Mouse (Mus musculus) splenic B cell, adult 2 months (primary cell): ENCODE measurements around the gene Grin2b.

Experiments
- DNase-seq: peaks from one replicate; pipeline ENCODE4 v3.0.0-alpha.2; 2011; ENCODE audit warnings: low read depth, low spot score
- H3K27me3 ChIP-seq: 2 replicates; pipeline ENCODE4 v1.6.1; 2012; ENCODE audit warnings: mild to moderate bottlenecking, low read length, moderate library complexity, mixed read lengths; ENCODE audit not compliant: control insufficient read depth, poor library complexity, insufficient read depth, severe bottlenecking
- H3K36me3 ChIP-seq: 2 replicates; pipeline ENCODE4 v1.6.1; 2012; ENCODE audit warnings: mild to moderate bottlenecking, low read length, moderate library complexity, mixed read lengths; ENCODE audit not compliant: control insufficient read depth, poor library complexity, insufficient read depth, severe bottlenecking

Grin2b gene

GRCm38 (mm10) chr6:136046091-136046490, 127.2 kb downstream of the Grin2b start:
- DNase-seq: no peak
- Histone ChIP-seq H3K36me3 (no peaks in the 10 kb centered on the region), H3K27me3 (no peaks in the 10 kb centered on the region; the same call in 1 of the 2 replicates)

GRCm38 (mm10) chr6:136044461-136044860, 128.8 kb downstream of the Grin2b start:
- no peaks in the 10 kb centered on the region for H3K36me3 ChIP-seq
- no peak for DNase-seq
- no peaks in the 10 kb centered on the region; the same call in 1 of the 2 replicates for H3K27me3 ChIP-seq

DNA sequence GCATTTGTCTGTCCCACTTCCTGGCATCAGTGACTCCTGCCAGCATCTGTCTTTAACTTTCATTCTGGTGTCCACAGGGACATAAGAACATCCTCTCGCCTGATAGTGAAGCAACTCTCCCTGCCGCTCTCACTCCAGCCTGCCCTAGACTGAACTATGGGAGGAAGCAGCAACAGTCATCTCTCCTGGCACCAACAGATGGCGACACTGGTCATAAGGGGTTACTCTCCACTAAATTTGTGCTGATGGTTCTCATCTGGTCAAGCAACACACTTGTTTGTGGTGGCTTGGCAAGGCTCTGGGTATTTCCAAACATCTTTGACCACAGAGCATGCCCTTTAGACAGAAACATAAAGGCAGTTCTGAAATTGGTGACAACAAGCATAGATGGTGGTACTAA, 130.9 kb downstream of the Grin2b start:
- Histone ChIP-seq H3K27me3 (no peaks in the 10 kb centered on the region; the same call in 1 of the 2 replicates), H3K36me3 (no peaks in the 10 kb centered on the region)
- no peak for DNase-seq

DNA sequence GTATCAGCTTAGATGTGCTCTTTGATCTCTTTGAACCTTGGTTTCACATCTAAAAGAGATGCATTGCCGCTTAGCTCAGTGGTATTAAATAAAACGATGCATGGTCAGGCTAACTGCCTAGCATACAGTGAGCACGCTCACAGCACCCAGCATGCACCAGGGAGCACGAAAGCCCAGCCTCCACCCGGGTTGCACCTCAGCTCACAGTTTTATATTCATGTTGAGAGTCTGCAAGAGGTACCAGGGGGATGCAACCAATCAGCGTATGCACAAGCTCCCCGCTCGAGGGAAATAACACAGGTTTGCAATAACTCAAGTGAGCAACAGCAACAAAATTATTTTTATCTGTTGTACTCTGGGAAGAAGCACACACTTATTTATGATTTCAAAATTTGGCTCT, 131.5 kb downstream of the Grin2b start:
- Histone ChIP-seq H3K27me3 (no peaks in the 10 kb centered on the region; the same call in 1 of the 2 replicates), H3K36me3 (no peaks in the 10 kb centered on the region)
- no peak for DNase-seq

DNA sequence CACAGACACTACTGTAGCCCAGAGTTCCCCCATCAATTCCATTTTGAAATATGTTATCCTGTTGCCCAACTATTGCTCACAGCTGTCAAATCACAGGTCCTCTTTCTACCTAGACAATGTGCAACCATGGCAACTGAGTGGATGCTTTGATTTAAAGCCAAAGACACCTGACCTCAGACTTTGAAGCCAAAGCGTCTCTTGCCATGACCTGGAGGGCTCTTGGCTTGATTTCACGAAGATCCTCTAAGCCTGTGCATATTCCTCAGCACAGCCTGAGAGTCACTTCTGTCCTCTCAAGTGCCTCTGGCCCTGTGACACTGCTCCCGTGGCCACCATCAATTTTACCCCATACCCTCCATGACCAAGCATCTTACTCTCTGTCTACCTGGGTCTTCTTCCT, 132.4 kb downstream of the Grin2b start:
- no peaks in the 10 kb centered on the region; the same call in 1 of the 2 replicates for H3K27me3 ChIP-seq
- no peaks in the 10 kb centered on the region for H3K36me3 ChIP-seq

GRCm38 (mm10) chr6:136029235-136029939, 143.9 kb downstream of the Grin2b start:
- Histone ChIP-seq H3K36me3 (no peaks in the 10 kb centered on the region), H3K27me3 (no peaks in the 10 kb centered on the region)
- DNase-seq: no peak

More for the DNA sequence above, 132.4 kb downstream of the Grin2b start:
- DNase-seq: no peak

- no peak for DNase-seq
- no peaks in the 10 kb centered on the region for H3K27me3 ChIP-seq
- no peaks in the 10 kb centered on the region for H3K36me3 ChIP-seq
Observed at GRCm38 (mm10) chr6:136026936-136027335, 146.4 kb downstream of the Grin2b start.

DNA sequence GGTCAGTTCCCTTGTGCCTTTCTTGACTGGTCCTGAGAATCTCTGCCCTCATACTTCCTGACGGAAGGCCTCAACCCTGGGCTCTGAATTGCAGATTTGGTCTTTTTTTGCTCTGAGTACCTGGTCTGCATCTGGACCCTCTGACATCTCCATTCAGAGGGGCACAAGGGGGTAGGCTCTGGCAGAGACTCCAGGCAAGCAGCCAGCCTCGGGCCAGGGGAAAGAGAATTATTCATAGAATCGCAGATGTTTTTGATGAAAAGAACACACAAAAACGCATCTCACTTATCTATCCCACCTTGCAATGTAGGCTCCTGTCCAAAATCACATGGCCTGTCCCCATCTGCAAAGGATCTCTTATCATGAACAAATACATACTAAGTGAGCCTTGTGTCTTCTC, 147.5 kb downstream of the Grin2b start:
- no peaks in the 10 kb centered on the region for H3K36me3 ChIP-seq
- no peaks in the 10 kb centered on the region for H3K27me3 ChIP-seq
- no peak for DNase-seq

- Histone ChIP-seq H3K27me3 (no peaks in the 10 kb centered on the region), H3K36me3 (no peaks in the 10 kb centered on the region)
- DNase-seq: no peak
Observed at GRCm38 (mm10) chr6:136020460-136020859, 152.9 kb downstream of the Grin2b start.

DNA sequence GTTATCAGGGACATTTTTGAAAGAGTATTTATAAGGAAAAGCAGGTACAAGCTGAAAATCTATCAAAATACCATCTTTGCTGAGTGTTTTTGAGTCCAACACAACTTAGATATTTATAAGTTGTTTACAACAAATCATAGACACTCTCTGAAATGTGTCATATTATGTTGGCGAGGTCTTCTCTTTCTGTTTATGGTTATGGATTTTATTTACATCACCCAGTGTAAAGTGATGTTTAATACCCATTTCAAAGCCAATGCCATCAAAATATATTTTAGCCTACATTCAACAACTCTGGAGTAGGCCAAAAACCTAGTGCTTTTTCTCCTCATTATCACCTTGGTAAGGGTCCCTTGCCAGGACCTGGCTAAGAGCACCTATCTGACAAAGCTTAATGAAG, 154.3 kb downstream of the Grin2b start:
- no peak for DNase-seq

GRCm38 (mm10) chr6:136013556-136014380, 159.5 kb downstream of the Grin2b start:
- no peak for DNase-seq
- no peaks in the 10 kb centered on the region for H3K27me3 ChIP-seq
- H3K36me3 ChIP-seq: no peaks in the 10 kb centered on the region

More for the DNA sequence above, 154.3 kb downstream of the Grin2b start:
- Histone ChIP-seq H3K36me3 (no peaks in the 10 kb centered on the region), H3K27me3 (no peaks in the 10 kb centered on the region)

DNA sequence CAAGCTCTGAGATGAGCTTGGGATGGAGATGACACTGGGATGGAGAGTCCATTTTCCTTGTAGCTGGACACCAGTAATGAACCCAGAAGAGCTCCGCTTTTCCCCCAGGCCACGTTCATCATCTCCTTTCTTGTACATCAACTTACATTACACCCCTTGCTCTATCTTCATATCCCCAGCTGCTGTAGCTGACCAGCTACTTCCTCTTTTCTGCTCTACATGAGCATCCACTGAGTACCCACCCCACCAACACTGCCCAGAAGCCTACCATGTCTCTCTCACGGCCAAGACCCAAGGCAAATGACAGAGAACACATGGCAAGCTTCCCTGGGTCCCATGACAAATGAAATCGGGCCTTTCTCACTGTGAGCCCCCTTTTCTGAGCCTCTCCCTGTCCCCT, 161.8 kb downstream of the Grin2b start:
- no peak for DNase-seq
- H3K27me3 ChIP-seq: no peaks in the 10 kb centered on the region
- no peaks in the 10 kb centered on the region for H3K36me3 ChIP-seq

- Histone ChIP-seq H3K27me3 (no peaks in the 10 kb centered on the region), H3K36me3 (no peaks in the 10 kb centered on the region)
- DNase-seq: no peak
Observed at GRCm38 (mm10) chr6:136011038-136011311, 162.3 kb downstream of the Grin2b start.

- no peaks in the 10 kb centered on the region for H3K36me3 ChIP-seq
- H3K27me3 ChIP-seq: no peaks in the 10 kb centered on the region
- DNase-seq: no peak
Observed at GRCm38 (mm10) chr6:136010290-136011037, 162.8 kb downstream of the Grin2b start.

GRCm38 (mm10) chr6:136008120-136008519, 165.2 kb downstream of the Grin2b start:
- H3K36me3 ChIP-seq: no peaks in the 10 kb centered on the region
- no peak for DNase-seq
- no peaks in the 10 kb centered on the region for H3K27me3 ChIP-seq
